Mouse (Mus musculus) central nervous system, embryonic 11.5 days (tissue): Measurements from ENCODE around the gene Nifk. TPM values are rescaled to one million over a fixed set of nuclear protein-coding genes. Genes with fewer than 3 reads are reported as not detected.

Source experiments
- polyA plus RNA-seq: library from polyadenylated mRNA; depleted of rRNA; stranded (reverse); fragments of >200 nt; gene quantifications from 2 replicates; pipeline ENCODE4 v1.2.3, GENCODE M21; 2012; rRNA removed

The Nifk gene
- polyA plus RNA-seq: 57.7 and 74.1 TPM in 2 replicates

GRCm38 (mm10) chr1:118321661-118322201 is at the start of gene Nifk:
Nifk (plus strand) TSS chr1:118321839.

GRCm38 (mm10) chr1:118311622-118312326 is 9.9 kb upstream of the Nifk start, which contains the start of gene Tsn:
Tsn (minus strand) TSS chr1:118311739.

Other genes starting within 250 kb of the Nifk start
- gene Gm29106, start 145.3 kb upstream of the Nifk start, polyA plus RNA-seq: not detected in 2 replicates
- gene Tsn, start 10.1 kb upstream of the Nifk start, polyA plus RNA-seq: 163 and 169 TPM in 2 replicates
- 79.3 and 80.4 TPM in 2 replicates for gene Clasp1, start 67.2 kb downstream of the Nifk start, polyA plus RNA-seq